Comparison of ENCODE assay signal across 17 mouse cellular contexts in genomic region chr14:78062484-78062883, GRCm38 (mm10). TPM values are rescaled to one million over a fixed set of nuclear protein-coding genes. Genes with fewer than 3 reads are reported as not detected.
"Had no signal": no experiment of that assay in that cellular context is flagged by ENCODE, and none has a peak within 500 bp of the region (broad histone marks: within the 10 kb centered on the region; RNA-seq: fewer than 3 reads in every experiment).

No protein-coding gene starts in this region.

- H3K4me1 ChIP-seq: liver, embryonic 15.5 days had no signal

- H3K27ac ChIP-seq: hindbrain, embryonic 15.5 days; limb, embryonic 13.5 days; liver, embryonic 15.5 days; midbrain, embryonic 15.5 days had no signal

- H3K9ac ChIP-seq: hindbrain, embryonic 15.5 days; limb, embryonic 13.5 days; liver, embryonic 15.5 days; midbrain, embryonic 15.5 days; neural tube, embryonic 13.5 days had no signal

- H3K4me3 ChIP-seq: hindbrain, embryonic 15.5 days; limb, embryonic 13.5 days; liver, embryonic 15.5 days; midbrain, embryonic 15.5 days; neural tube, embryonic 13.5 days had no signal

- DNase-seq: layer of hippocampus, adult 9-11 months; layer of hippocampus, postnatal 36 days; lung, adult 2 months; lung, postnatal 4 days; right cerebral cortex, adult 18-20 months; thymus, adult 18-20 months; thymus, postnatal 14 days had no signal

- H3K27me3 ChIP-seq: hindbrain, embryonic 15.5 days; limb, embryonic 13.5 days; liver, embryonic 15.5 days; midbrain, embryonic 15.5 days; neural tube, embryonic 13.5 days had no signal

- H3K36me3 ChIP-seq: hindbrain, embryonic 15.5 days; limb, embryonic 13.5 days; liver, embryonic 15.5 days; midbrain, embryonic 15.5 days; neural tube, embryonic 13.5 days had no signal

- H3K4me2 ChIP-seq: hindbrain, embryonic 15.5 days; limb, embryonic 13.5 days; liver, embryonic 15.5 days; midbrain, embryonic 11.5 days; midbrain, embryonic 15.5 days; neural tube, embryonic 13.5 days had no signal

- H3K9me3 ChIP-seq: hindbrain, embryonic 15.5 days; limb, embryonic 13.5 days; liver, embryonic 15.5 days; midbrain, embryonic 15.5 days; neural tube, embryonic 13.5 days had no signal

- ATAC-seq: intestine, postnatal 0 days; lung, postnatal 0 days; midbrain, embryonic 15.5 days had no signal

RNA-seq across cellular contexts. Expression of gene Fam216b, which starts 26.3 kb away (rescaled TPM):
- total RNA-seq: liver, adult 2 months had no signal
- polyA plus RNA-seq: limb, embryonic 13.5 days; liver, adult 2 months; liver, embryonic 15.5 days; midbrain, embryonic 11.5 days; stomach, embryonic 14.5 days had no signal
